Mouse (Mus musculus) embryonic stem cell, embryonic (primary cell): ENCODE results near the gene Cdr2l.

Experiments
- CTCF ChIA-PET, 4 experiments: fragments of 300-600 bp in 2 of 4; fragments of 350-600 bp in 2 of 4; sonication (Branson Sonifier 250); formaldehyde crosslinking; loops; one replicate each; lab custom pipeline; 2022; ENCODE audit warnings: inconsistent platforms in 2 of 4; lab: Charles Lee
- POLR2A ChIA-PET, 4 experiments: fragments of 300-600 bp in 2 of 4; fragments of 350-600 bp in 2 of 4; sonication (Branson Sonifier 250); formaldehyde crosslinking; loops; one replicate each; lab custom pipeline; 2022; ENCODE audit warnings: antibody characterized with exemption in 4 of 4, inconsistent platforms in 1 of 4; lab: Charles Lee

The Cdr2l gene

GRCm38 (mm10) chr11:115381276-115381675 lies 440 bp upstream of the Cdr2l start:
- CTCF ChIA-PET: interaction anchor here (0.6 to 2.0 kb wide), 20 partner anchors 9 to 1316 kb away, joined by 3 to 8 read pairs (median 3); partner anchors contain the start of genes Hid1 (in 2 of the 4), Armc7 (in 1 of the 4), Fdxr (in 1 of the 4) and Mrpl58 (in 1 of the 4)
- POLR2A ChIA-PET: interaction anchor here in 3 of 4 experiments (0.6 to 4.7 kb wide), 47 partner anchors 9 to 643 kb away, joined by 3 to 44 read pairs (median 4); partner anchors contain the start of genes Mrpl58 (in 3 of the 3), Armc7 (in 2 of the 3), Fdxr (in 2 of the 3) and Hid1 (in 2 of the 3)

- CTCF ChIA-PET: interaction anchor here in 3 of 4 experiments (0.6 to 2.0 kb wide), 5 partner anchors 11 to 302 kb away, joined by 3 to 6 read pairs (median 3); no protein-coding TSS in a partner anchor
Observed at GRCm38 (mm10) chr11:115382891-115383290, 1.2 kb downstream of the Cdr2l start.

GRCm38 (mm10) chr11:115383701-115384474 lies 2.2 kb downstream of the Cdr2l start:
- ChIA-PET CTCF (interaction anchor here in 1 of 4 experiments (1.9 kb wide), 1 partner anchor 44 kb away, joined by 5 read pairs; no protein-coding TSS in a partner anchor), POLR2A (interaction anchor here in 3 of 4 experiments (0.6 to 4.7 kb wide), 8 partner anchors 8 to 137 kb away, joined by 3 to 44 read pairs (median 6); partner anchors contain the start of genes Jpt1 (in 1 of the 3) and Mrpl58 (in 1 of the 3))

More at GRCm38 (mm10) chr11:115382891-115383290, 1.2 kb downstream of the Cdr2l start:
- POLR2A ChIA-PET: interaction anchor here in 3 of 4 experiments (0.6 to 4.7 kb wide), 14 partner anchors 8 to 232 kb away, joined by 3 to 44 read pairs (median 4); partner anchors contain the start of genes Armc7 (in 1 of the 3), Hid1 (in 1 of the 3), Jpt1 (in 1 of the 3) and Mrpl58 (in 1 of the 3)

- ChIA-PET POLR2A (interaction anchor here in 3 of 4 experiments (0.9 to 4.7 kb wide), 5 partner anchors 8 to 130 kb away, joined by 3 to 24 read pairs (median 6); partner anchors contain the start of gene Jpt1 (in 1 of the 3)), CTCF (interaction anchor here in 2 of 4 experiments (0.5 to 1.1 kb wide), 2 partner anchors 9 to 22 kb away, joined by 3 to 12 read pairs; no protein-coding TSS in a partner anchor)
Observed at GRCm38 (mm10) chr11:115384587-115384986, 2.9 kb downstream of the Cdr2l start.

- POLR2A ChIA-PET: interaction anchor here in 3 of 4 experiments (0.6 to 4.1 kb wide), 5 partner anchors 17 to 127 kb away, joined by 3 to 23 read pairs (median 3); partner anchors contain the start of genes Jpt1 (in 1 of the 3) and Mrpl58 (in 1 of the 3)
- CTCF ChIA-PET: interaction anchor here in 2 of 4 experiments (0.6 to 0.8 kb wide), 2 partner anchors 18 to 185 kb away, joined by 3 to 4 read pairs; no protein-coding TSS in a partner anchor
Observed at GRCm38 (mm10) chr11:115386859-115387258, 5.1 kb downstream of the Cdr2l start.

- CTCF ChIA-PET: interaction anchor here in 1 of 4 experiments (1.0 kb wide), 1 partner anchor 37 kb away, joined by 3 read pairs; no protein-coding TSS in a partner anchor
Observed at GRCm38 (mm10) chr11:115391358-115391757, 9.6 kb downstream of the Cdr2l start.

GRCm38 (mm10) chr11:115393721-115394325 lies 12.1 kb downstream of the Cdr2l start:
- ChIA-PET POLR2A (interaction anchor here (0.5 to 5.8 kb wide), 29 partner anchors 9 to 390 kb away, joined by 3 to 44 read pairs (median 4); partner anchors contain the start of genes Cdr2l (in 3 of the 4), Mrpl58 (in 2 of the 4), Armc7 (in 1 of the 4) and Atp5h (in 1 of the 4)), CTCF (interaction anchor here (0.6 to 2.0 kb wide), 14 partner anchors 9 to 313 kb away, joined by 3 to 8 read pairs (median 3); partner anchors contain the start of gene Cdr2l (in 1 of the 4))

More at GRCm38 (mm10) chr11:115391358-115391757, 9.6 kb downstream of the Cdr2l start:
- POLR2A ChIA-PET: interaction anchor here in 3 of 4 experiments (0.7 to 5.8 kb wide), 15 partner anchors 8 to 822 kb away, joined by 3 to 44 read pairs (median 5); partner anchors contain the start of genes Cdr2l (in 3 of the 3), Mrpl58 (in 2 of the 3), Jpt1 (in 1 of the 3) and Slc9a3r1 (in 1 of the 3)

- ChIA-PET CTCF (interaction anchor here in 1 of 4 experiments (0.6 kb wide), 1 partner anchor 15 kb away, joined by 3 read pairs; no protein-coding TSS in a partner anchor), POLR2A (interaction anchor here in 2 of 4 experiments (0.7 to 1.0 kb wide), 4 partner anchors 12 to 385 kb away, joined by 3 read pairs; no protein-coding TSS in a partner anchor)
Observed at GRCm38 (mm10) chr11:115398085-115398484, 16.4 kb downstream of the Cdr2l start.

- POLR2A ChIA-PET: interaction anchor here (0.5 to 5.8 kb wide), 6 partner anchors 9 to 17 kb away, joined by 3 to 54 read pairs (median 4); no protein-coding TSS in a partner anchor
- CTCF ChIA-PET: interaction anchor here in 2 of 4 experiments (0.6 to 0.7 kb wide), 3 partner anchors 11 to 605 kb away, joined by 3 read pairs; no protein-coding TSS in a partner anchor
Observed at GRCm38 (mm10) chr11:115400126-115400525, 18.4 kb downstream of the Cdr2l start.

- ChIA-PET POLR2A (interaction anchor here in 3 of 4 experiments (0.5 to 5.8 kb wide), 8 partner anchors 8 to 1711 kb away, joined by 3 to 54 read pairs (median 4); no protein-coding TSS in a partner anchor), CTCF (interaction anchor here in 2 of 4 experiments (0.7 to 1.3 kb wide), 2 partner anchors 11 to 199 kb away, joined by 3 read pairs; no protein-coding TSS in a partner anchor)
Observed at GRCm38 (mm10) chr11:115400630-115401391, 19.1 kb downstream of the Cdr2l start.

GRCm38 (mm10) chr11:115403338-115404124 lies 21.8 kb downstream of the Cdr2l start, which contains the start of gene Mrpl58:
TSS of gene Mrpl58 (plus strand) at chr11:115403752.
- ChIA-PET CTCF (interaction anchor here in 3 of 4 experiments (0.6 to 1.6 kb wide), 6 partner anchors 10 to 96 kb away, joined by 3 to 6 read pairs (median 4); partner anchors contain the start of gene Cdr2l (in 2 of the 3)), POLR2A (interaction anchor here in 3 of 4 experiments (0.5 to 5.8 kb wide), 20 partner anchors 8 to 712 kb away, joined by 3 to 54 read pairs (median 4); partner anchors contain the start of genes Cdr2l (in 3 of the 3), Jpt1 (in 1 of the 3), Mif4gd (in 1 of the 3) and Nt5c (in 1 of the 3))

GRCm38 (mm10) chr11:115405723-115406122 lies 24.0 kb downstream of the Cdr2l start:
- ChIA-PET POLR2A (interaction anchor here in 3 of 4 experiments (0.6 to 5.1 kb wide), 13 partner anchors 8 to 236 kb away, joined by 3 to 37 read pairs (median 5); partner anchors contain the start of gene Cdr2l (in 1 of the 3)), CTCF (interaction anchor here in 1 of 4 experiments (0.9 kb wide), 1 partner anchor 22 kb away, joined by 3 read pairs; no protein-coding TSS in a partner anchor)

- ChIA-PET CTCF (interaction anchor here in 1 of 4 experiments (0.9 to 2.8 kb wide), 2 partner anchors 20 to 21 kb away, joined by 3 to 8 read pairs; no protein-coding TSS in a partner anchor), POLR2A (interaction anchor here (0.7 to 5.1 kb wide), 9 partner anchors 13 to 243 kb away, joined by 3 to 37 read pairs (median 4); partner anchors contain the start of genes Cdr2l (in 1 of the 4) and Slc9a3r1 (in 1 of the 4))
Observed at GRCm38 (mm10) chr11:115406858-115407401, 25.2 kb downstream of the Cdr2l start.

GRCm38 (mm10) chr11:115408266-115408920 lies 26.7 kb downstream of the Cdr2l start:
- POLR2A ChIA-PET: interaction anchor here (0.6 to 7.2 kb wide), 19 partner anchors 6 to 248 kb away, joined by 3 to 54 read pairs (median 3); partner anchors contain the start of genes Cdr2l (in 2 of the 4), Jpt1 (in 1 of the 4) and Mrpl58 (in 1 of the 4)
- CTCF ChIA-PET: interaction anchor here in 2 of 4 experiments (0.8 to 2.8 kb wide), 5 partner anchors 15 to 54 kb away, joined by 3 to 8 read pairs (median 4); no protein-coding TSS in a partner anchor
